Mouse (Mus musculus): ENCODE results near the gene Olfr588-ps1. TPM values are rescaled to one million over a fixed set of nuclear protein-coding genes. Genes with fewer than 3 reads are reported as not detected.
"Not testable (repeated sequence)": the region's sequence is repeated elsewhere in the genome, so short reads cannot be mapped to it uniquely, and the experiment has no call there.

Gene Olfr588-ps1
- polyA plus RNA-seq (2015; fragmentation: Nextera tagmentation; extraction: Ambion mirVana): not detected in 2 replicates

DNA sequence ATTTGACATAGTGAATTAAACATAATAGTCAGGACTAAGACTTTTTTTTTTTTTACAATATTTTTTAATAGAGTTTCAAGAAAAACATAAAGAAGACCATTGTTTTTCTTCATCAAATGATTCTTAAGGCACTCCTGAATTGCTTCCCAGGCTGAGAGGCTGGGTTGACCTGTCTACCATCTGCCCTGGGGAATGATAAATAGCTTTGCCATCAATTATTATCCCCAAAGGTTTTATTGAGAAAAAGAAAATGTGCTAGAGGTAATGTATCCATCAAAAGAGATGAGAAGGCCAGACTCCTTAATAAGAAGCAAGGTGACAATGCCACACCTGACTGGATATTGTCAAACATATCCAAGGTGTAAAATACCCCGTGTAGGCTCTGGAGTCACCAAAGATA is at the start of gene Olfr588-ps1:
TSS of gene Olfr588-ps1 (plus strand) at position 301 of the 400 bp plus-strand sequence.
- Histone ChIP-seq H3K27ac (ENCODE audit: low read length) (no peak within 1 kb of the TSS), H3K4me3 (ENCODE audit: low read length) (no peak within 1 kb of the TSS), H3K9ac (ENCODE audit: low read length) (no peak within 1 kb of the TSS), H3K36me3 (ENCODE audit: control insufficient read depth, insufficient read depth, low read length) (no peaks in the 10 kb centered on the region), H3K9me3 (ENCODE audit: control insufficient read depth, low read length) (no peaks in the 10 kb centered on the region), H3K4me1 (replicated peaks; ENCODE audit: control insufficient read depth, insufficient read depth, low read length) (no peaks in the 10 kb centered on the region), H3K27me3 (ENCODE audit: control insufficient read depth, insufficient read depth, low read depth, low read length) (no peaks in the 10 kb centered on the region), H3K4me2 (ENCODE audit: low read depth, low read length) (no peak within 1 kb of the TSS)
- ATAC-seq (ENCODE audit: low read depth): no peak
- 69% methylated on average over 1 of the region's 1 CpGs for WGBS

DNA sequence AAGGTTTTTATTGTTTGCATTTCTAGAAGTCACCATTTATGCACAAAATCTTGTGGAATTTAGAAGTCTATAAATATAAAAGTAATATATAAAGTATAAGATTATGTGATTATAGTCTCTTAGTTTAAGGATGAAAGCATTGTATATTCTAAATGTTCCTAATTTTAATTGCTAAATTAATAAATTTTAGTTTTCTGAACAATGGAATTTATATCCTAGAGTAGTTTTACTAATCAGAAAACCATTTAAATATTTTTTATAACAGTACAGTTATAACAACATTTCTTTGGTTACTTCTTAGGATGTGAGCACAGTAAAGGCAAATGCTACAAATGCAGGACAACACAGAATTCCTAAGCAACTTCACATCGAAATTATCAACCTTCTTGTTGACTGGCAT is 43.3 kb upstream of the Olfr588-ps1 start, which contains the start of gene Olfr585:
TSS of gene Olfr585 (plus strand) at position 301 of the 400 bp plus-strand sequence.
- H3K4me2 ChIP-seq (ENCODE audit: low read depth, low read length): no peak within 1 kb of the TSS
- no peaks in the 10 kb centered on the region for H3K9me3 ChIP-seq (ENCODE audit: control insufficient read depth, low read length)
- no peaks in the 10 kb centered on the region for H3K36me3 ChIP-seq (ENCODE audit: control insufficient read depth, insufficient read depth, low read length)
- H3K4me1 ChIP-seq (replicated peaks; ENCODE audit: control insufficient read depth, insufficient read depth, low read length): no peaks in the 10 kb centered on the region
- H3K9ac ChIP-seq (ENCODE audit: low read length): no peak within 1 kb of the TSS
- H3K27me3 ChIP-seq (ENCODE audit: control insufficient read depth, insufficient read depth, low read depth, low read length): no peaks in the 10 kb centered on the region
- WGBS: 76% methylated on average over 1 of the region's 1 CpGs
- no peak within 1 kb of the TSS for H3K27ac ChIP-seq (ENCODE audit: low read length)
- ATAC-seq (ENCODE audit: low read depth): no peak
- H3K4me3 ChIP-seq (ENCODE audit: low read length): no peak within 1 kb of the TSS

- Histone ChIP-seq H3K27me3 (ENCODE audit: control insufficient read depth, insufficient read depth, low read depth, low read length) (no peaks in the 10 kb centered on the region), H3K36me3 (ENCODE audit: control insufficient read depth, insufficient read depth, low read length) (no peaks in the 10 kb centered on the region), H3K9ac (ENCODE audit: low read length) (no peak overlapping the region), H3K4me1 (replicated peaks; ENCODE audit: control insufficient read depth, insufficient read depth, low read length) (no peaks in the 10 kb centered on the region), H3K27ac (ENCODE audit: low read length) (no peak overlapping the region), H3K4me3 (ENCODE audit: low read length) (no peak overlapping the region), H3K4me2 (ENCODE audit: low read depth, low read length) (no peak overlapping the region), H3K9me3 (ENCODE audit: control insufficient read depth, low read length) (no peaks in the 10 kb centered on the region)
- WGBS: 48% methylated on average over 3 of the region's 3 CpGs
- no peak for ATAC-seq (ENCODE audit: low read depth)
These were observed 21.3 kb upstream of the Olfr588-ps1 start for GRCm38 (mm10) chr7:103119406-103119805.

- WGBS: 91% methylated on average over 3 of the region's 3 CpGs
- Histone ChIP-seq H3K27me3 (ENCODE audit: control insufficient read depth, insufficient read depth, low read depth, low read length) (no peaks in the 10 kb centered on the region), H3K4me3 (ENCODE audit: low read length) (no peak within 1 kb of the TSS), H3K9me3 (ENCODE audit: control insufficient read depth, low read length) (no peaks in the 10 kb centered on the region), H3K9ac (ENCODE audit: low read length) (no peak within 1 kb of the TSS), H3K36me3 (ENCODE audit: control insufficient read depth, insufficient read depth, low read length) (no peaks in the 10 kb centered on the region), H3K27ac (ENCODE audit: low read length) (no peak within 1 kb of the TSS), H3K4me2 (ENCODE audit: low read depth, low read length) (no peak within 1 kb of the TSS), H3K4me1 (replicated peaks; ENCODE audit: control insufficient read depth, insufficient read depth, low read length) (no peaks in the 10 kb centered on the region)
- no peak for ATAC-seq (ENCODE audit: low read depth)
These were observed 15.1 kb upstream of the Olfr588-ps1 start, which contains the start of gene Olfr586 for GRCm38 (mm10) chr7:103125538-103125937. TSS of gene Olfr586 (minus strand) at chr7:103125638.

GRCm38 (mm10) chr7:103156256-103156655 is 15.6 kb downstream of the Olfr588-ps1 start, which contains the start of gene Olfr589:
TSS of gene Olfr589 (minus strand) at chr7:103156356.
- Histone ChIP-seq H3K4me1 (replicated peaks; ENCODE audit: control insufficient read depth, insufficient read depth, low read length) (no peaks in the 10 kb centered on the region), H3K4me2 (ENCODE audit: low read depth, low read length) (no peak within 1 kb of the TSS), H3K27me3 (ENCODE audit: control insufficient read depth, insufficient read depth, low read depth, low read length) (no peaks in the 10 kb centered on the region), H3K36me3 (ENCODE audit: control insufficient read depth, insufficient read depth, low read length) (no peaks in the 10 kb centered on the region), H3K27ac (ENCODE audit: low read length) (no peak within 1 kb of the TSS), H3K4me3 (ENCODE audit: low read length) (no peak within 1 kb of the TSS), H3K9me3 (ENCODE audit: control insufficient read depth, low read length) (no peaks in the 10 kb centered on the region), H3K9ac (ENCODE audit: low read length) (no peak within 1 kb of the TSS)
- 38% methylated on average over 2 of the region's 2 CpGs for WGBS
- ATAC-seq (ENCODE audit: low read depth): no peak

DNA sequence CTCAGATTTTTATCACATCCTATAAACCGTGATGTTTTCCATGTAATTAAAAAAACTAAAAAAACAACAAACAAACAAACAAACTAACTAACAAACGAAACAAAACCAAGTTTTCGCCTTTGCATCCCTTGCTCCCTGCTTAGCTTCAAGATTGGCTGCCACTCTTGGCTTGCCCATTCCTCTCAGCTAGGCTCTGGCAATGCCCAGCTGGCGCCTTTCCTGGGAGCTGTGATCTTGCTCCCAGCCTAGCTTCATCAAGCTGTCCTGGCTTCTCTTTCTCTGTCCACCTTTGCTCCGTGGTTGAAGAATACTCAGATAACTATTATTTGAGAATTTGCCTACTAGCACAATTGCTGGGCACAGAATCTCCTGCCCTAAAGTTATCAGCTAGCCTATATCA is 29.0 kb downstream of the Olfr588-ps1 start:
- Histone ChIP-seq H3K36me3 (ENCODE audit: control insufficient read depth, insufficient read depth, low read length) (no peaks in the 10 kb centered on the region), H3K9me3 (ENCODE audit: control insufficient read depth, low read length) (no peaks in the 10 kb centered on the region), H3K4me2 (ENCODE audit: low read depth, low read length) (no peak overlapping the region), H3K27ac (ENCODE audit: low read length) (no peak overlapping the region), H3K9ac (ENCODE audit: low read length) (no peak overlapping the region), H3K4me3 (ENCODE audit: low read length) (no peak overlapping the region), H3K27me3 (ENCODE audit: control insufficient read depth, insufficient read depth, low read depth, low read length) (no peaks in the 10 kb centered on the region), H3K4me1 (replicated peaks; ENCODE audit: control insufficient read depth, insufficient read depth, low read length) (no peaks in the 10 kb centered on the region)
- WGBS: 77% methylated on average over 5 of the region's 5 CpGs
- ATAC-seq (ENCODE audit: low read depth): no peak

- Histone ChIP-seq H3K9ac (ENCODE audit: low read length) (no peak within 1 kb of the TSS), H3K4me1 (replicated peaks; ENCODE audit: control insufficient read depth, insufficient read depth, low read length) (no peaks in the 10 kb centered on the region), H3K27me3 (ENCODE audit: control insufficient read depth, insufficient read depth, low read depth, low read length) (no peaks in the 10 kb centered on the region), H3K27ac (ENCODE audit: low read length) (no peak within 1 kb of the TSS), H3K4me2 (ENCODE audit: low read depth, low read length) (no peak within 1 kb of the TSS), H3K4me3 (ENCODE audit: low read length) (no peak within 1 kb of the TSS), H3K36me3 (ENCODE audit: control insufficient read depth, insufficient read depth, low read length) (no peaks in the 10 kb centered on the region), H3K9me3 (ENCODE audit: control insufficient read depth, low read length) (peaks cover 5% of the 10 kb centered on the region; the same call in 1 of the 2 replicates)
- ATAC-seq (ENCODE audit: low read depth): no peak
- WGBS: 83% methylated on average over 1 of the region's 1 CpGs
These were observed 37.6 kb downstream of the Olfr588-ps1 start, which contains the start of gene Olfr591 for GRCm38 (mm10) chr7:103178240-103178639. TSS of gene Olfr591 (minus strand) at chr7:103178340.

- WGBS: 45% methylated on average over 1 of the region's 1 CpGs
- H3K27ac ChIP-seq (ENCODE audit: low read length); H3K27me3 ChIP-seq (ENCODE audit: control insufficient read depth, insufficient read depth, low read depth, low read length); ATAC-seq (ENCODE audit: low read depth); H3K9ac ChIP-seq (ENCODE audit: low read length); H3K4me3 ChIP-seq (ENCODE audit: low read length); H3K9me3 ChIP-seq (ENCODE audit: control insufficient read depth, low read length); H3K36me3 ChIP-seq (ENCODE audit: control insufficient read depth, insufficient read depth, low read length); H3K4me1 ChIP-seq (replicated peaks; ENCODE audit: control insufficient read depth, insufficient read depth, low read length); H3K4me2 ChIP-seq (ENCODE audit: low read depth, low read length): not testable (repeated sequence)
These were observed 43.8 kb downstream of the Olfr588-ps1 start, which contains the start of gene Olfr592 for GRCm38 (mm10) chr7:103184503-103184902. TSS of gene Olfr592 (plus strand) at chr7:103184803.
